Mouse (Mus musculus) cerebellum, adult 9-10 months (tissue): ENCODE measurements around the gene Sema5b.

Experiments used
- DNase-seq: peaks from one replicate; pipeline ENCODE4 v3.0.0; 2022

Sema5b gene

GRCm38 (mm10) chr16:35648862-35649261 is 107.9 kb downstream of the Sema5b start:
- DNase-seq: no peak

- DNase-seq: peak; percentile 94
Measured at GRCm38 (mm10) chr16:35652206-35652605, 111.3 kb downstream of the Sema5b start.

GRCm38 (mm10) chr16:35652706-35653105 is 111.8 kb downstream of the Sema5b start:
- DNase-seq: peak; percentile 77

- DNase-seq: no peak
Measured at GRCm38 (mm10) chr16:35653951-35654350, 113.0 kb downstream of the Sema5b start.

- DNase-seq: no peak
Measured at GRCm38 (mm10) chr16:35660222-35660621, 119.3 kb downstream of the Sema5b start.

- no peak for DNase-seq
Measured at GRCm38 (mm10) chr16:35663831-35664414, 123.0 kb downstream of the Sema5b start.

GRCm38 (mm10) chr16:35664847-35665246 is 123.9 kb downstream of the Sema5b start:
- no peak for DNase-seq

- no peak for DNase-seq
Measured at GRCm38 (mm10) chr16:35677511-35678113, 136.7 kb downstream of the Sema5b start.

GRCm38 (mm10) chr16:35678476-35678875 is 137.5 kb downstream of the Sema5b start:
- no peak for DNase-seq

- peak; percentile 66 for DNase-seq
Measured at GRCm38 (mm10) chr16:35681327-35682108, 140.6 kb downstream of the Sema5b start.

- no peak for DNase-seq
Measured at GRCm38 (mm10) chr16:35685027-35685426, 144.1 kb downstream of the Sema5b start.

- DNase-seq: peak; percentile 28
Measured at GRCm38 (mm10) chr16:35686491-35686890, 145.5 kb downstream of the Sema5b start.

- no peak for DNase-seq
Measured at GRCm38 (mm10) chr16:35691606-35692005, 150.7 kb downstream of the Sema5b start.

GRCm38 (mm10) chr16:35694250-35694846 is 153.4 kb downstream of the Sema5b start:
- no peak for DNase-seq

GRCm38 (mm10) chr16:35696103-35696502 is 155.2 kb downstream of the Sema5b start:
- no peak for DNase-seq

GRCm38 (mm10) chr16:35701823-35702222 is 160.9 kb downstream of the Sema5b start:
- DNase-seq: no peak

GRCm38 (mm10) chr16:35703763-35704679 is 163.1 kb downstream of the Sema5b start:
- DNase-seq: no peak

- no peak for DNase-seq
Measured at GRCm38 (mm10) chr16:35704796-35705195, 163.9 kb downstream of the Sema5b start.

GRCm38 (mm10) chr16:35707004-35707403 is 166.1 kb downstream of the Sema5b start:
- no peak for DNase-seq

- no peak for DNase-seq
Measured at GRCm38 (mm10) chr16:35711004-35711403, 170.1 kb downstream of the Sema5b start.

- no peak for DNase-seq
Measured at GRCm38 (mm10) chr16:35713606-35714005, 172.7 kb downstream of the Sema5b start.
